Mouse (Mus musculus) embryonic facial prominence, embryonic 13.5 days (tissue): ENCODE measurements around the gene Pfkp. TPM values are rescaled to one million over a fixed set of nuclear protein-coding genes. Genes with fewer than 3 reads are reported as not detected.
A peak's percentile ranks its signal among the peaks of the same experiment; 100 is the strongest.

Experiments
- ATAC-seq: fragments of 200-750 bp; cut with Nextera tagmentation; 2 replicates; pipeline ENCODE4 v1.8.0; 2017; ENCODE audit warnings: low read depth; ENCODE audit not compliant: insufficient number of reproducible peaks, insufficient read depth, low FRiP score, low TSS enrichment
- H3K27ac ChIP-seq: fragments of 300-500 bp; sonication (generic); 2 replicates; pipeline ENCODE4 v1.5.1; 2015; ENCODE audit warnings: moderate library complexity, mild to moderate bottlenecking, inconsistent platforms
- H3K27me3 ChIP-seq: fragments of 300-500 bp; sonication (generic); 2 replicates; pipeline ENCODE4 v1.6.1; 2015; ENCODE audit warnings: mild to moderate bottlenecking, inconsistent platforms
- H3K36me3 ChIP-seq: fragments of 300-500 bp; sonication (generic); 2 replicates; pipeline ENCODE4 v1.6.1; 2015; ENCODE audit warnings: mild to moderate bottlenecking, inconsistent platforms
- H3K4me1 ChIP-seq: fragments of 300-500 bp; sonication (generic); 2 replicates; pipeline ENCODE4 v1.6.1; 2015; ENCODE audit warnings: inconsistent platforms
- H3K4me2 ChIP-seq: fragments of 300-500 bp; sonication (generic); 2 replicates; pipeline ENCODE4 v1.6.1; 2015; ENCODE audit warnings: moderate library complexity, mild to moderate bottlenecking, inconsistent platforms
- H3K4me3 ChIP-seq: fragments of 300-500 bp; sonication (generic); 2 replicates; pipeline ENCODE4 v1.5.1; 2015; ENCODE audit warnings: mild to moderate bottlenecking, inconsistent platforms
- H3K9ac ChIP-seq: fragments of 300-500 bp; sonication (generic); 2 replicates; pipeline ENCODE4 v1.6.1; 2015; ENCODE audit warnings: mild to moderate bottlenecking, inconsistent platforms
- H3K9me3 ChIP-seq: fragments of 300-500 bp; sonication (generic); 2 replicates; pipeline ENCODE4 v1.6.1; 2016; ENCODE audit warnings: inconsistent platforms
- WGBS: fragments of 180-500 bp; shearing (Covaris S2); methylation state at CpG from one replicate; pipeline ENCODE4 v1.1.7; 2015; ENCODE audit warnings: mixed read lengths; 5-methylcytosine and 5-hydroxymethylcytosine counted together
- polyA plus RNA-seq: library from polyadenylated mRNA; unstranded; fragments of >200 nt; fragmentation: Nextera tagmentation; extraction: Ambion mirVana; gene quantifications from 2 replicates; pipeline ENCODE4 v1.2.1, GENCODE M21; 2015

Pfkp gene
- polyA plus RNA-seq, 1 experiment from 2014 or later: 14.4 TPM

DNA sequence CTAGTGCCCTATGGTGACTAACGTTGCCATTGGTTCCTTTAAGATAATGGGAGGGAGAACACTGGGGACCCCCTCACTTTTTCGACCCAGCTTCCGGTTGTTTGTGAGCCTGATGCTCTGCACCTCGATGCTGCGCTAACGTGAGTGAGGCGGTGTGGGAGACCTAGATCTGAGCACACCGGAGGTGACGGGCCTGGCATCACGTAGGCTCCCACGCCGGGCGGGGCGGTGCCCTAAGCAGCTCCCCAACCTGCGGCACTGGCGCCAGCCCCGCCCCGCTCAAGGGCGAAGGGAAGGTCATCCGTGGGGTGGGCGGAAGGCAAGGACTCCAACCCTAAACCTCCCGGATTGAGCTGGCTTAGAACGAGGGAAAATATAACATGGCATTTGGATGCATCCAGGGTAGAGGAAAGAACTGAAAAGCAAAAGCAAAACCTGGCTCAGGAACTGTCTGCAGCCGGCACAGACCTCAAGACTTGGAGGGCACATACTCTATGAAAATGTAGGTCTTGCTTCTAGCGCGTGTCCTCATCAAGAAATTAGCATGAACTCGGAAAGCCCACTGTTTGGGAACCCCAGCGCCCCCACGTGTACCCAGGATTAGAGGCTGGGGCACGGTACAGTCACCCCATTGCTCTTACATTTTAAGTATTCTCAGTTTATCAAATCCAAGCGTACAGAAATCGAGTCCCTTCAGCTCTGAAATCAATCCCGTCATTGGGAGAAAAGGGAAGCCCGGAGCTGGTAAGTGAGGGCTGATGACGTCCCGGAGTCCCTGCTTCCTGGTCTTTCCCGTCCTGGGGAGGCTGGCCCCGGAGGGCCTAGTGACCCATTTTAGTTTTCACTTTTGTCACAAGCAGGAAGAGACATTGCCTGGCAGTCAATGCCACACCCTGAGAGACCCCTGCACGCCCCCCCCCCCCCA lies 1.2 kb downstream of the Pfkp start:
- Histone ChIP-seq H3K4me1 (peaks cover 21% of the 10 kb centered on the region), H3K9ac (peak overlapping the region; percentile 67), H3K9me3 (no peaks in the 10 kb centered on the region), H3K4me3 (peak overlapping the region; percentile 56), H3K36me3 (no peaks in the 10 kb centered on the region), H3K27ac (no peak overlapping the region), H3K27me3 (peaks cover 10% of the 10 kb centered on the region; the same call in 1 of the 2 replicates), H3K4me2 (peak overlapping the region; percentile 99)
- WGBS: under 1% methylated on average over 39 of the region's 39 CpGs
- ATAC-seq: peak; percentile 32; the same call in 1 of the 2 replicates

DNA sequence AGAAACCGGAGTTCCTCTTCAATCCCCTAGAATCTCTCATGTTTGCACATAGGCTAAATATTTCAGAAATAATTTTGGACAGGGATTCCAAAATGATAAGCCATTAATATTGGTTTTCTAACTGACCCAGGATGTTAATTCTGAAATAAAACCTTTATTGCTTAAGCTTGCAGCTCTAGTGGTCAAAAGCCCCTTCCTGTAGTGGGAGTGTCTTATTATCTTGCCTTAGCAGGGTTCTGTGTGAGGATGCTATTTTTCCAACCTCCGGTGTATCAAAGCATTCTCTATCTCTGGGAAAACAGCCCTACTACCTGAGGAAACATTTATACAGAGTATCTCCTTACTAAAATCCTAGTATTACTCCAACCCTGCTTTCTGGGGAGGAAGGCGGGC lies 1.9 kb downstream of the Pfkp start:
- 43% methylated on average over 3 of the region's 3 CpGs for WGBS
- H3K4me2 ChIP-seq: peak overlapping the region; percentile 99
- peaks cover 10% of the 10 kb centered on the region; the same call in 1 of the 2 replicates for H3K27me3 ChIP-seq
- peak overlapping the region; percentile 67 for H3K9ac ChIP-seq
- ATAC-seq: no peak
- H3K27ac ChIP-seq: no peak overlapping the region
- peak overlapping the region; percentile 56 for H3K4me3 ChIP-seq
- H3K36me3 ChIP-seq: no peaks in the 10 kb centered on the region
- peaks cover 21% of the 10 kb centered on the region for H3K4me1 ChIP-seq
- H3K9me3 ChIP-seq: no peaks in the 10 kb centered on the region

DNA sequence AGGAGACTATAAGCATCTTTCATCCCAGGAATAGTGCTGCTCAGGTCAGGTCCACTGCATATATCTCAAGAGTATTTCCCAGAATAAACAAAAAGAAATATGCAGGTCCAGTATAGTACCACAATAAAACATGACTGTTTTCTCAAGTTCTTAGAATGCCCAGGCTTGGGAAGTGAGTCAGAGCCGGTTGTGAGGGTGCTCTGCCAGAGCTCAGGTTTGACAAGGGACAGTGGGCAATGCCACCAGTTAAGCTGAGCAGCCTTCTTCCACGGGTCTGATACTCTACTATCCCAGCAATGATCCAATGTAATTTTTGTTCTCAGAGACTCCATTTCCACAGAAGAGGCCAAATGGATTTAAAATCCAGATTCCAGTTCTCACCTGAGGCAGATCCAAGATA lies 2.3 kb downstream of the Pfkp start:
- 76% methylated on average over 2 of the region's 2 CpGs for WGBS
- Histone ChIP-seq H3K36me3 (no peaks in the 10 kb centered on the region), H3K27ac (no peak overlapping the region), H3K4me3 (no peak overlapping the region), H3K4me2 (no peak overlapping the region), H3K4me1 (peaks cover 21% of the 10 kb centered on the region), H3K9ac (no peak overlapping the region), H3K27me3 (peaks cover 10% of the 10 kb centered on the region; the same call in 1 of the 2 replicates), H3K9me3 (no peaks in the 10 kb centered on the region)
- no peak for ATAC-seq

DNA sequence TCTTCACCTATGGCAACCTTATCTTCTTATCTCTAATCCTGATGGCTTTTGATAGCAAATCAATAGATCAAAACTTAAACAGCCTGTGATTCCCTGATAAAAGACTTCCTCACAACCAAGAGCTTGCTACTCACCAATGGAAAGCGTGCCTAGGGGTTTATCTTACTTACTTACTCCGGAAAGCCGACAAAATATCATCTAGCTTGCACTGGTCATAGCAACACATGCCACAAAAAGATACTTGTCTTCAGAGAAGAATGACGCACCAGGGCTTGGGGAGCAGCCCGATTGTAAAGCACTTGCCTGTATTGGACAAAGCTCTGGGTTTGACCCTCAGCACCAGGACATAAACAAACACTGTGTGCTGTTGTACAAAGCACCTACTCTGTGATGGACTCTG lies 4.6 kb downstream of the Pfkp start:
- H3K4me3 ChIP-seq: no peak overlapping the region
- no peak overlapping the region for H3K4me2 ChIP-seq
- H3K36me3 ChIP-seq: no peaks in the 10 kb centered on the region
- peaks cover 10% of the 10 kb centered on the region; the same call in 1 of the 2 replicates for H3K27me3 ChIP-seq
- WGBS: 89% methylated on average over 5 of the region's 5 CpGs
- ATAC-seq: no peak
- no peak overlapping the region for H3K27ac ChIP-seq
- H3K9ac ChIP-seq: no peak overlapping the region
- H3K9me3 ChIP-seq: no peaks in the 10 kb centered on the region
- peaks cover 19% of the 10 kb centered on the region for H3K4me1 ChIP-seq

DNA sequence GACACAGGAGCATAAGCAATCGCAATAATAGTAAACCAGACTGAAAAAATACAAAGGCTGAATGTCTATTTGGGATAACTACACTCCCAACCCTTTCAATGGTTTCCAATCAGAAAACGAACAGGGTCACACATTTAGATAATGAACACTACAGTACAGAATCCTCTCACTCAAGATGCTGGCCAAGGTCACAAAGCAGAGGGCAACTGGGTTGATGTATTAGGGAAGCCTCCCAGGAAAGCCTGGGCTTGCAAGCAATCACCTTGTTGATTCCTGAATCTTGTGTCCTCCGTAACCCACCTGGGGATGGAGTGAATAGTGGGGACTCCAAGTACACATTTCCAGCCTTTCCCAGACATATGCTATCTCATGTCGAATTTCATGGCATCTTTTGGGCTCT lies 5.6 kb downstream of the Pfkp start:
- no peak overlapping the region for H3K27ac ChIP-seq
- 88% methylated on average over 4 of the region's 4 CpGs for WGBS
- ATAC-seq: no peak
- H3K9ac ChIP-seq: no peak overlapping the region
- H3K36me3 ChIP-seq: no peaks in the 10 kb centered on the region
- no peak overlapping the region for H3K4me2 ChIP-seq
- H3K27me3 ChIP-seq: peaks cover 8% of the 10 kb centered on the region; the same call in 1 of the 2 replicates
- no peak overlapping the region for H3K4me3 ChIP-seq
- no peaks in the 10 kb centered on the region for H3K9me3 ChIP-seq
- H3K4me1 ChIP-seq: peaks cover 12% of the 10 kb centered on the region

DNA sequence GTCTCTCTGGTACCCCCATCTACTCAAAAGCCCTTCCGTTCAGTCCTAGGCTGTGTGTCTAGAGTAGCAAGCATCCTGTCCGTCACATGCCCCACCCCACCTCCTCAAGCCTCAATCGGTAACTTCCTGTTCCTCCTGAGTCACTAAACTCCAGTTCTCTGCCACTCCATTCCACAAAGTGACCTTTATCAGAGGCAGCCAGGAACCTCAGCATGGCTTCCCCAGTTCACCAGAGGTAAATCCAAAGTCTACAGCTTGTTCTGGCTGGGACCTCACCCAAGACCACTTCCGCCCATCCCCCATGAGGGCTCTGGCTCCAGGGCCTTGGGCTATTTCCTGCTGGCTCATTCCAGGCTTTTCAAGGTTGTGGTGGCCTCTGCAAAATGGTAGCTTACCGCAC lies 6.1 kb downstream of the Pfkp start:
- Histone ChIP-seq H3K4me2 (no peak overlapping the region), H3K36me3 (no peaks in the 10 kb centered on the region), H3K4me1 (peaks cover 6% of the 10 kb centered on the region), H3K9me3 (no peaks in the 10 kb centered on the region), H3K4me3 (no peak overlapping the region), H3K27ac (no peak overlapping the region), H3K9ac (no peak overlapping the region), H3K27me3 (peaks cover 8% of the 10 kb centered on the region; the same call in 1 of the 2 replicates)
- no peak for ATAC-seq
- WGBS: 79% methylated on average over 5 of the region's 5 CpGs

DNA sequence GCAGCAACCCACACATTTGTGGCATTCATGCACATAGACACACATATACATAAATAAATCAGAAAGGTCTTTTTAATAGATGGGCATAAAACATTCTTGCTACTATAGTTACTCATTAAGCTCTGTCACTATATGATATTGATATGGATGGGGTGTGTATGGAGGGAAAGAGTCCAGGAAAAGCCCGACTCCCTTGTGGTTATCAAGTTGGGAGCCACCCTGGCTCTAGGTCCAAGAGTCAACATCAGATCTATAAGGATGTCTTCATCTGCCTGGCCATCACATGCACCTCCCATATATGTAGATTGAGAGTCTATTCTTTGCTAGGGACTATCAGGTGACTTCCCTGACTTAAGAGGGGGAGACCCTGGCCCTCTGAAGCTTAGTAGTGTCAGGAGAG lies 7.1 kb downstream of the Pfkp start:
- Histone ChIP-seq H3K9ac (no peak overlapping the region), H3K36me3 (no peaks in the 10 kb centered on the region), H3K27me3 (no peaks in the 10 kb centered on the region), H3K4me3 (no peak overlapping the region), H3K4me2 (no peak overlapping the region), H3K27ac (no peak overlapping the region), H3K9me3 (no peaks in the 10 kb centered on the region), H3K4me1 (0 out of 2 replicates have a peak, but pooled peaks cover 5% of the 10 kb centered on the region)
- ATAC-seq: no peak
- 79% methylated on average over 1 of the region's 1 CpGs for WGBS

DNA sequence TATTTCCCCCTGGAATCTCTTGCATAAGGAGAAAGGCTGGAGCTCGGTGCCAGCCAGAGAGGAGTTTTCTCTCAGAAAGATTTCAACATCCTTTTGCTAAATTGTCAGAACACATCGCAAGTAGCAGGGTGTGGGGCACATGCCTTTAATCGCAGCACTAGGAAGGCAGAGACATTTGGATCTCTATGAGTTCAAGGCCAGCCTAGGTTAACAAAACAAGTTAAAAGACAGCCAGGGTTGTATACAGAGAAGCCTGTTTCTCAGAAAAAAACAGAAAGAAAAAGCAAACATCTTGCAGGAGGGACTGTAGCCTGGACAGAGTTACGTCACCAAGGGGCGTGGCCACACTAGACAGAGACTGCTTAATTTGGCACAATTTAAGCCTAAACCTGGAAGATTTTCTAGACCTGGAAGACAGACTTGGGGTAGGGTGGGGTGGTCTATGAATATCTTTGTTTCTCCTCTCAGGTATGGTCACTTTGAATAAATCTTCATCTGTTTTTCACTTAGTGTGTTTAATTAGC lies 9.0 kb downstream of the Pfkp start:
- ATAC-seq: no peak
- 0 out of 2 replicates have a peak, but pooled peaks cover 10% of the 10 kb centered on the region for H3K4me1 ChIP-seq
- H3K4me2 ChIP-seq: no peak overlapping the region
- H3K27ac ChIP-seq: no peak overlapping the region
- 64% methylated on average over 5 of the region's 5 CpGs for WGBS
- no peak overlapping the region for H3K9ac ChIP-seq
- H3K27me3 ChIP-seq: no peaks in the 10 kb centered on the region
- no peaks in the 10 kb centered on the region for H3K36me3 ChIP-seq
- no peak overlapping the region for H3K4me3 ChIP-seq
- no peaks in the 10 kb centered on the region for H3K9me3 ChIP-seq

DNA sequence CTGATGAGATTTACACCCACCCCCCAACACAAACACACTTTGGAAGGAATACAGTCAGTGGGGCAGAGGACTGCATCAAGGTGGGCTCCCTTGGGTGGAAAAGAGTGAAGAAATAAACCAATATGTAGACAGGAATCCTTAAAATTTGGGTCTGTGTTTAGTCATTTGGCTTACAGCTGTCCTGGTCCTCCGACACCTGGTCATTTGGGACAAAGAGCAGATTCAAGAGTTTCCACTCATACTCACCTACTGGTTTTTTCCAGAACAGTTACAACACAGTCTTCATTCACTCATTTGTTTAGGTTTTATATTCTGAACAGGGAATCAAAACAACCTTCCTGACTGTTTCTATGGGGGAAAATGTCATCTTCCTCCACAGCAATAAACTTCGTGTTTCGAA lies 9.6 kb downstream of the Pfkp start:
- no peak for ATAC-seq
- H3K4me2 ChIP-seq: no peak overlapping the region
- H3K36me3 ChIP-seq: no peaks in the 10 kb centered on the region
- H3K9ac ChIP-seq: no peak overlapping the region
- H3K9me3 ChIP-seq: no peaks in the 10 kb centered on the region
- no peaks in the 10 kb centered on the region for H3K27me3 ChIP-seq
- 83% methylated on average over 3 of the region's 3 CpGs for WGBS
- H3K27ac ChIP-seq: no peak overlapping the region
- H3K4me1 ChIP-seq: peaks cover 12% of the 10 kb centered on the region
- no peak overlapping the region for H3K4me3 ChIP-seq

DNA sequence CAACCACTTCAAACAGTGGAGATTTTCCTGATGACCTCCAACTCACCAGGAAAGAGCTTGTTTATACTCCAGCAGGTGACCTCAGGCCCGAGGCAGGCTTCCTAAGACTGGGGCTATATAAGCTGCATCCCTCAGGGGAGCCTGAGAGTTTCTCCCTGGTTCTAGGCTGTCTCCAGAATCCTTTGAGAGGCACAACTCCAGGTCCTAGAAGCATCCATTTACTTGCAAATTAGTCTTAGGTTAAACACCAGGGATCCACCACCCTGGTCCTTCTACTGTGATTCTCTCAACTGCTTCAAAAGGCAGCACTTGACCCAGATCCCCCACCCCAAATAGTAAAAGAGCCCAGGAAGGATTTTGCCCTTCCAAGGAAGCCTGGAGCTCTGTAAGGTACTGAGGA lies 10.2 kb downstream of the Pfkp start:
- no peaks in the 10 kb centered on the region for H3K27me3 ChIP-seq
- no peak overlapping the region for H3K9ac ChIP-seq
- H3K4me2 ChIP-seq: no peak overlapping the region
- peaks cover 17% of the 10 kb centered on the region for H3K4me1 ChIP-seq
- H3K27ac ChIP-seq: no peak overlapping the region
- 54% methylated on average over 1 of the region's 1 CpGs for WGBS
- H3K36me3 ChIP-seq: no peaks in the 10 kb centered on the region
- H3K4me3 ChIP-seq: no peak overlapping the region
- no peaks in the 10 kb centered on the region for H3K9me3 ChIP-seq
- ATAC-seq: no peak

DNA sequence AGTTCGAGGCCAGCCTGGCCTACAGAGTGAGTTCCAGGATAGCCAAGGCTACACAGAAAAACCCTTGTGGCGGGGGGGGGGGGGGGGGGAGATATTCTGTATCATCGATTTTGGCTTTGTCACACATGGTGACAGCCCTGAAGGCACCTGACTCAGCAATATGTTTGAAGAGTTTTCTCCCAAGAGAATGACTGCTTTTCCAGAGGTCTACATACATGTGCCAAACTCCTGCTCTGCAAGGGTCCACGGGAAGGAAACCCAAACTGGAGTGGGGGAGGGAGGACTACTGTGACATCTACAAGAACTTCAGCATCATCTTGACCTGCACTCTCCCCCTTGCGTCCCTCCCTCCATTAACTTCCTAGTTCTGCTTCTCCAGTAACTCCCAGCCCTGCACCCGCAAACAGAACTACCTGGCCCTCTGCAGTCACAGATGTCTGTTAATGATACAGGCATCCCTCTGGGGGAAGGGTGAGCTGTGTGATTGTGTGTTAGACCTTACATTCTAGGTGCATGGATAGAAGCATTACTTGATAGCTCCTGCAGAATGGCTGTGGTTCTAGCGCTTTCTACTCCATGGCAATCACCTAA lies 10.9 kb downstream of the Pfkp start:
- Histone ChIP-seq H3K4me1 (peaks cover 25% of the 10 kb centered on the region), H3K4me2 (no peak overlapping the region), H3K27me3 (no peaks in the 10 kb centered on the region), H3K4me3 (no peak overlapping the region), H3K9me3 (no peaks in the 10 kb centered on the region), H3K9ac (no peak overlapping the region), H3K27ac (no peak overlapping the region), H3K36me3 (no peaks in the 10 kb centered on the region)
- WGBS: 78% methylated on average over 7 of the region's 7 CpGs
- no peak for ATAC-seq

DNA sequence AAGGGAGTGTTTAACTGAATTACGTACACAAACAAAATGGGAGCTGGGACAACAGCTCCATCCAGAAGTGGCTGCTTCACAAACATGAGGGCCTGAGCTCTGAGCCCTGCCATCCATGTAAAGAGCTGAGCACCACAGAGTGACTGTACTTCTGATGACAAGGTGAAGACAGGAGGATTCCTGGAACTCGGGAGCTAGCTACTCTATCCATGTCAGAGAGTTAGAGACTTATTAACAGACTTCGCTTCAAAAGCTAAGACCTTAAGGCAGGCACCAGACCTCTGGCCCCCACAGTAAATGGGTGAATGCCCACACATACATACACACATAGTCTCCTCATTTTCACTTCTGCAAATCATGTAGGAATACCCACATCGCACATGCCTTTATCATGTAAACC lies 11.6 kb downstream of the Pfkp start:
- Histone ChIP-seq H3K4me2 (no peak overlapping the region), H3K36me3 (no peaks in the 10 kb centered on the region), H3K4me3 (no peak overlapping the region), H3K4me1 (peaks cover 32% of the 10 kb centered on the region), H3K9me3 (no peaks in the 10 kb centered on the region), H3K27me3 (no peaks in the 10 kb centered on the region), H3K9ac (no peak overlapping the region), H3K27ac (no peak overlapping the region)
- no peak for ATAC-seq
- WGBS: 85% methylated on average over 4 of the region's 4 CpGs
